Mouse (Mus musculus) ES-Bruce4 (cell line): ENCODE data around the gene Casc3. TPM values are rescaled to one million over a fixed set of nuclear protein-coding genes. Genes with fewer than 3 reads are reported as not detected.
"Not testable (repeated sequence)": the region's sequence is repeated elsewhere in the genome, so short reads cannot be mapped to it uniquely, and the experiment has no call there.

ENCODE experiments used
- H3K27ac ChIP-seq: 2 replicates; pipeline ENCODE4 v1.5.1; 2012; ENCODE audit warnings: low read length, inconsistent platforms; ENCODE audit not compliant: insufficient read depth
- H3K27me3 ChIP-seq: 2 replicates; pipeline ENCODE4 v1.6.1; 2012; ENCODE audit warnings: mild to moderate bottlenecking, low read length, inconsistent platforms; ENCODE audit not compliant: control insufficient read depth, poor library complexity, insufficient read depth, severe bottlenecking
- H3K36me3 ChIP-seq: 2 replicates; pipeline ENCODE4 v1.6.1; 2012; ENCODE audit warnings: inconsistent platforms, mild to moderate bottlenecking, low read length, moderate library complexity; ENCODE audit not compliant: control insufficient read depth, poor library complexity, insufficient read depth, severe bottlenecking
- H3K4me1 ChIP-seq: one replicate; pipeline ENCODE4 v1.8.1; 2011; ENCODE audit warnings: low read length; ENCODE audit not compliant: control insufficient read depth, insufficient read depth
- H3K4me3 ChIP-seq: 2 replicates; pipeline ENCODE4 v1.5.1; 2011; ENCODE audit warnings: low read depth, mild to moderate bottlenecking, low read length
- H3K9ac ChIP-seq: 2 replicates; pipeline ENCODE4 v1.6.1; 2012; ENCODE audit warnings: low read depth, mild to moderate bottlenecking, inconsistent platforms; ENCODE audit not compliant: poor library complexity, severe bottlenecking
- H3K9me3 ChIP-seq: replicated peaks from 2 replicates; pipeline ENCODE4 v1.6.1; 2012; ENCODE audit warnings: mild to moderate bottlenecking, low read length, inconsistent platforms; ENCODE audit not compliant: control insufficient read depth, poor library complexity, insufficient read depth, severe bottlenecking
- CTCF ChIP-seq: IDR thresholded peaks from one replicate; pipeline ENCODE4 v1.8.1; 2011; ENCODE audit warnings: low read depth, low read length
- EP300 ChIP-seq: IDR thresholded peaks from 2 replicates; pipeline ENCODE4 v1.6.1; 2011; ENCODE audit warnings: low read depth, low read length; ENCODE audit not compliant: insufficient read depth
- POLR2A ChIP-seq: IDR thresholded peaks from one replicate; pipeline ENCODE4 v1.8.1; 2011; ENCODE audit warnings: low read length; ENCODE audit not compliant: insufficient read depth
- polyA plus RNA-seq: library from polyadenylated mRNA; stranded (reverse); fragments of >200 nt; gene quantifications from 2 replicates; pipeline ENCODE4 v1.2.4, GENCODE M21; 2011; ENCODE audit warnings: low read depth; ENCODE audit not compliant: missing spikeins, insufficient read depth, insufficient read length

The Casc3 gene
- polyA plus RNA-seq, 1 experiment, result 55.0 TPM

- Histone ChIP-seq H3K4me3 (no peak overlapping the region), H3K27ac (no peak overlapping the region), H3K36me3 (peaks cover 74% of the 10 kb centered on the region), H3K4me1 (no peaks in the 10 kb centered on the region), H3K9ac (no peak overlapping the region), H3K27me3 (no peaks in the 10 kb centered on the region), H3K9me3 (no peaks in the 10 kb centered on the region)
- TF ChIP-seq EP300, result no peak
- TF ChIP-seq CTCF, result no peak
- no peak for TF ChIP-seq POLR2A
These were observed 16.3 kb downstream of the Casc3 start for GRCm38 (mm10) chr11:98820968-98821367.

- H3K9me3 ChIP-seq, H3K27ac ChIP-seq: not testable (repeated sequence)
- H3K36me3 ChIP-seq, result peaks cover 78% of the 10 kb centered on the region
These were observed 21.4 kb downstream of the Casc3 start for GRCm38 (mm10) chr11:98826071-98826470.

GRCm38 (mm10) chr11:98827877-98828276, 23.2 kb downstream of the Casc3 start:
- H3K36me3 ChIP-seq, result peaks cover 80% of the 10 kb centered on the region
- no peaks in the 10 kb centered on the region for H3K4me1 ChIP-seq
- H3K9me3 ChIP-seq, result no peaks in the 10 kb centered on the region
- no peak overlapping the region for H3K9ac ChIP-seq
- H3K27ac ChIP-seq, result no peak overlapping the region
- H3K4me3 ChIP-seq, result no peak overlapping the region
- no peak for TF ChIP-seq EP300
- TF ChIP-seq POLR2A, result no peak
- TF ChIP-seq CTCF, result no peak
- H3K27me3 ChIP-seq, result no peaks in the 10 kb centered on the region

More at GRCm38 (mm10) chr11:98826071-98826470, 21.4 kb downstream of the Casc3 start:
- H3K27me3 ChIP-seq, H3K4me1 ChIP-seq, H3K9ac ChIP-seq, H3K4me3 ChIP-seq: not testable (repeated sequence)

- no peak overlapping the region for H3K4me3 ChIP-seq
- no peaks in the 10 kb centered on the region for H3K27me3 ChIP-seq
- TF ChIP-seq EP300, result no peak
- peak; percentile 25 for TF ChIP-seq CTCF
- H3K9me3 ChIP-seq, result no peaks in the 10 kb centered on the region
- no peaks in the 10 kb centered on the region for H3K4me1 ChIP-seq
- no peak overlapping the region for H3K9ac ChIP-seq
- peaks cover 78% of the 10 kb centered on the region for H3K36me3 ChIP-seq
- no peak overlapping the region for H3K27ac ChIP-seq
These were observed 24.5 kb downstream of the Casc3 start for GRCm38 (mm10) chr11:98829091-98829775.

- TF ChIP-seq CTCF (no peak), EP300 (no peak), POLR2A (no peak)
- peaks cover 72% of the 10 kb centered on the region for H3K36me3 ChIP-seq
- H3K9me3 ChIP-seq, result no peaks in the 10 kb centered on the region
These were observed 25.2 kb downstream of the Casc3 start for GRCm38 (mm10) chr11:98829875-98830274.

GRCm38 (mm10) chr11:98835296-98835695, 30.6 kb downstream of the Casc3 start:
- H3K36me3 ChIP-seq, result peaks cover 30% of the 10 kb centered on the region
- H3K27ac ChIP-seq, result no peak overlapping the region
- H3K4me1 ChIP-seq, result no peaks in the 10 kb centered on the region
- no peaks in the 10 kb centered on the region for H3K9me3 ChIP-seq
- TF ChIP-seq EP300, result no peak
- no peak for TF ChIP-seq POLR2A
- TF ChIP-seq CTCF, result no peak
- no peak overlapping the region for H3K4me3 ChIP-seq
- H3K27me3 ChIP-seq, result peaks cover 13% of the 10 kb centered on the region
- no peak overlapping the region for H3K9ac ChIP-seq

More at GRCm38 (mm10) chr11:98829875-98830274, 25.2 kb downstream of the Casc3 start:
- H3K27me3 ChIP-seq, result no peaks in the 10 kb centered on the region
- H3K27ac ChIP-seq, result no peak overlapping the region
- no peak overlapping the region for H3K9ac ChIP-seq
- no peak overlapping the region for H3K4me3 ChIP-seq
- no peaks in the 10 kb centered on the region for H3K4me1 ChIP-seq
